Mouse (Mus musculus): ENCODE data around the gene Plxnb1. TPM values are rescaled to one million over a fixed set of nuclear protein-coding genes. Genes with fewer than 3 reads are reported as not detected.

The Plxnb1 gene
- polyA plus RNA-seq, 2 experiments = 8.2 to 31.0 TPM

DNA sequence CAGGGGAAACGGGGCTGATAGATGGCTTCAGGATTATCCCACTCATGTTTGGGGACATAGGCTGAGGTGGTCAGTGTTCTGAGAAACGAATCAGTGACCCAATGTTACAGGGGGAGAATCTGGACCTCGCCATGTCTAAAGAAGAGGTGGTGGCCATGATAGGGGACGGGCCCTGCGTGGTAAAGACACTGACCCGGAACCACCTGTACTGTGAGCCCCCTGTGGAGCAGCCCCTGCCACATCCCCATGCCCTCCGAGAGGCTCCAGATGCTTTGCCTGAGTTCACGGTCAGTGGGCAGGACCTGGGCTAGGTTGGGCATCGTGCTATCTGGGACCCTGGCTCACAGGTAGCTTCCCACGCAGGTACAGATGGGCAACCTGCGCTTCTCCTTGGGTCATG is 15.1 kb downstream of the Plxnb1 start:
- Histone ChIP-seq H3K4me2 (replicated peaks; ENCODE audit: low read depth, low read length, severe bottlenecking) (no peak overlapping the region), H3K9ac (ENCODE audit: low read depth, low read length, severe bottlenecking) (no peak overlapping the region), H3K4me3 (replicated peaks; ENCODE audit: low read length) (no peak overlapping the region), H3K27me3 (ENCODE audit: control insufficient read depth, insufficient read depth, low read length) (no peaks in the 10 kb centered on the region), H3K4me1 (ENCODE audit: control insufficient read depth, insufficient read depth, low read length) (no peaks in the 10 kb centered on the region), H3K36me3 (ENCODE audit: control insufficient read depth, insufficient read depth, low read length) (peaks cover 97% of the 10 kb centered on the region), H3K9me3 (ENCODE audit: control insufficient read depth, low read length) (no peaks in the 10 kb centered on the region), H3K27ac (replicated peaks; ENCODE audit: low read depth, low read length) (no peak overlapping the region)
- TF ChIP-seq POLR2A (IDR thresholded peaks at IDR 0.05; ENCODE audit: borderline replicate concordance, extremely low read depth, insufficient read depth, insufficient read length) = no peak
- WGBS = 90% methylated on average over 11 of the region's 11 CpGs
- no peak for DNase-seq (ENCODE audit: low spot score)
- no peak for ATAC-seq (ENCODE audit: low FRiP score, low read depth)

DNA sequence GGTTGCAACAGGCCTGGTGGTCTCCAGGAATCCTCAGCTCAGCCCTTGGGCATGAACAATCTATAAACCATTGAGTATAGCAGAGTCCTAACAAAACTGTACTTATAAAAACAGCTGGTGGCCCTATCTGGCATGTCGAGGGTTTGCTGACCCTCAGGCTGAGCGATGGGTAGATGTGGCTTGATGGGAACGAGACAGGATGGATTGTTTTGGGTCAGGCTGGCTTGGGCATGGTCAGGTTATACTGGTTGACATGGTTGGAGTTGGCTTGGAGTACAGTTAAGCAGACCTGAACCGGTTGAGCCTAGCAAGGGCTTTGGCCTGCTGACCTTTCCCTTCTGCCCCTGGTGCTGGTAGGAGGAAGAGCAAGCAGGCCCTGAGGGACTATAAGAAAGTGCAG is 15.9 kb downstream of the Plxnb1 start:
- DNase-seq (ENCODE audit: low spot score) (no peak), ATAC-seq (ENCODE audit: low FRiP score, low read depth) (no peak)
- no peak for TF ChIP-seq POLR2A (IDR thresholded peaks at IDR 0.05; ENCODE audit: borderline replicate concordance, extremely low read depth, insufficient read depth, insufficient read length)
- no peaks in the 10 kb centered on the region for H3K4me1 ChIP-seq (ENCODE audit: control insufficient read depth, insufficient read depth, low read length)
- H3K9me3 ChIP-seq (ENCODE audit: control insufficient read depth, low read length) = no peaks in the 10 kb centered on the region
- H3K36me3 ChIP-seq (ENCODE audit: control insufficient read depth, insufficient read depth, low read length) = peaks cover 97% of the 10 kb centered on the region
- no peak overlapping the region for H3K27ac ChIP-seq (replicated peaks; ENCODE audit: low read depth, low read length)
- no peak overlapping the region for H3K4me3 ChIP-seq (replicated peaks; ENCODE audit: low read length)
- 80% methylated on average over 4 of the region's 4 CpGs for WGBS
- no peak overlapping the region for H3K9ac ChIP-seq (ENCODE audit: low read depth, low read length, severe bottlenecking)
- no peaks in the 10 kb centered on the region for H3K27me3 ChIP-seq (ENCODE audit: control insufficient read depth, insufficient read depth, low read length)
- no peak overlapping the region for H3K4me2 ChIP-seq (replicated peaks; ENCODE audit: low read depth, low read length, severe bottlenecking)

DNA sequence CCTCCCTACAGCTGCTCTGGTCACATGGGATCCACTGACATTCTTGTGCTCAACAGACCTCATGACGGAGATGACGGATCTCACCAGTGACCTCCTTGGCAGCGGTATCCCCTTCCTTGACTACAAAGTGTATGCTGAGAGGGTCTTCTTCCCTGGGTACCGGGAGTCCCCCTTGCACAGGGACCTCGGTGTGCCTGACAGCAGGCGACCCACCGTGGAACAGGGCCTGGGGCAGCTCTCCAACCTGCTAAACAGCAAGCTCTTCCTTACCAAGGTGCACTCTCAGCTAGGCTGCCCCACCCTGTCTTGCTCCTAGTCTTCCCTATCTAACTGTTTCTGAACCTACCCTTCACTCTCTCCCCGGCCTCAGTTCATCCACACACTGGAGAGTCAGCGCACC is 16.4 kb downstream of the Plxnb1 start:
- no peak overlapping the region for H3K4me2 ChIP-seq (replicated peaks; ENCODE audit: low read depth, low read length, severe bottlenecking)
- peaks cover 97% of the 10 kb centered on the region for H3K36me3 ChIP-seq (ENCODE audit: control insufficient read depth, insufficient read depth, low read length)
- H3K4me3 ChIP-seq (replicated peaks; ENCODE audit: low read length) = no peak overlapping the region
- H3K4me1 ChIP-seq (ENCODE audit: control insufficient read depth, insufficient read depth, low read length) = no peaks in the 10 kb centered on the region
- WGBS = 93% methylated on average over 9 of the region's 9 CpGs
- no peak overlapping the region for H3K9ac ChIP-seq (ENCODE audit: low read depth, low read length, severe bottlenecking)
- no peak for TF ChIP-seq POLR2A (IDR thresholded peaks at IDR 0.05; ENCODE audit: borderline replicate concordance, extremely low read depth, insufficient read depth, insufficient read length)
- no peaks in the 10 kb centered on the region for H3K27me3 ChIP-seq (ENCODE audit: control insufficient read depth, insufficient read depth, low read length)
- DNase-seq (ENCODE audit: low spot score) = no peak
- H3K27ac ChIP-seq (replicated peaks; ENCODE audit: low read depth, low read length) = no peak overlapping the region
- ATAC-seq (ENCODE audit: low FRiP score, low read depth) = no peak
- H3K9me3 ChIP-seq (ENCODE audit: control insufficient read depth, low read length) = no peaks in the 10 kb centered on the region

DNA sequence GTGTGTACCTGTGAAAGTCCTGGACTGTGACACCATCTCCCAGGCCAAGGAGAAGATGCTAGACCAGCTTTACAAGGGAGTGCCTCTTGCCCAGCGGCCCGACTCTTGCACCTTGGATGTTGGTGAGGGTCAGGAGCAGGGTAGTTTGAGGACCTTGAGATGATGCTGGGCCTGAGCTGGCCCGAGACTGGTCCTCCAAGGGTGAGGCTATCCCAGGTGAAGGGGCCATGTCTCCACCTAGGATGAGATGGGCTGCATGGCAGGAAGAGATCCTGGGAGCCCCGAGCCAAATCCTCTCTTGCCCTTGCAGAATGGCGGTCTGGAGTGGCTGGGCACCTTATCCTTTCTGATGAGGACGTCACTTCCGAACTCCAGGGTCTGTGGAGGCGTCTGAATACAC is 18.1 kb downstream of the Plxnb1 start:
- no peak for TF ChIP-seq POLR2A (IDR thresholded peaks at IDR 0.05; ENCODE audit: borderline replicate concordance, extremely low read depth, insufficient read depth, insufficient read length)
- H3K36me3 ChIP-seq (ENCODE audit: control insufficient read depth, insufficient read depth, low read length) = peaks cover 100% of the 10 kb centered on the region

DNA sequence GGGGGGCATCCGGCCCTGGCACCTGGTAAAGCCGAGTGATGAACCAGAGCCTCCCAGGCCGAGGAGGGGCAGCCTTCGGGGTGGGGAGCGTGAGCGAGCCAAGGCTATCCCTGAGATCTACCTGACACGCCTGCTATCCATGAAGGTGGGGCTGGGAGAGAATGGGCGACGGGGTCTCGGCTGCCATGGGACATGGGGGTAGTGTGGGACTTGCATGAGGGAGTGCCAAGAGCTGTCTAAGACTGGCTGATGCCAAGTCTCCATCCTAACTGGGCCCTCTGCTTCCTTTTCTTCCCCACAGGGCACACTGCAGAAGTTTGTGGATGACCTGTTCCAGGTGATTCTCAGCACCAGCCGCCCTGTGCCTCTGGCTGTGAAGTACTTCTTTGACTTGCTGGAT is 19.1 kb downstream of the Plxnb1 start:
- no peak for TF ChIP-seq POLR2A (IDR thresholded peaks at IDR 0.05; ENCODE audit: borderline replicate concordance, extremely low read depth, insufficient read depth, insufficient read length)
- no peak overlapping the region for H3K9ac ChIP-seq (ENCODE audit: low read depth, low read length, severe bottlenecking)
- DNase-seq (ENCODE audit: low spot score) (no peak), ATAC-seq (ENCODE audit: low FRiP score, low read depth) (no peak)
- no peak overlapping the region for H3K4me2 ChIP-seq (replicated peaks; ENCODE audit: low read depth, low read length, severe bottlenecking)
- 93% methylated on average over 11 of the region's 11 CpGs for WGBS
- H3K36me3 ChIP-seq (ENCODE audit: control insufficient read depth, insufficient read depth, low read length) = peaks cover 99% of the 10 kb centered on the region
- no peaks in the 10 kb centered on the region for H3K9me3 ChIP-seq (ENCODE audit: control insufficient read depth, low read length)
- no peak overlapping the region for H3K4me3 ChIP-seq (replicated peaks; ENCODE audit: low read length)
- H3K4me1 ChIP-seq (ENCODE audit: control insufficient read depth, insufficient read depth, low read length) = no peaks in the 10 kb centered on the region
- H3K27me3 ChIP-seq (ENCODE audit: control insufficient read depth, insufficient read depth, low read length) = no peaks in the 10 kb centered on the region
- no peak overlapping the region for H3K27ac ChIP-seq (replicated peaks; ENCODE audit: low read depth, low read length)

More for the DNA sequence above, 18.1 kb downstream of the Plxnb1 start:
- Histone ChIP-seq H3K27ac (replicated peaks; ENCODE audit: low read depth, low read length) (no peak overlapping the region), H3K4me3 (replicated peaks; ENCODE audit: low read length) (no peak overlapping the region), H3K9me3 (ENCODE audit: control insufficient read depth, low read length) (no peaks in the 10 kb centered on the region), H3K27me3 (ENCODE audit: control insufficient read depth, insufficient read depth, low read length) (no peaks in the 10 kb centered on the region), H3K9ac (ENCODE audit: low read depth, low read length, severe bottlenecking) (no peak overlapping the region), H3K4me2 (replicated peaks; ENCODE audit: low read depth, low read length, severe bottlenecking) (no peak overlapping the region), H3K4me1 (ENCODE audit: control insufficient read depth, insufficient read depth, low read length) (no peaks in the 10 kb centered on the region)
- ATAC-seq (ENCODE audit: low FRiP score, low read depth) (no peak), DNase-seq (ENCODE audit: low spot score) (no peak)
- WGBS = 89% methylated on average over 8 of the region's 8 CpGs

DNA sequence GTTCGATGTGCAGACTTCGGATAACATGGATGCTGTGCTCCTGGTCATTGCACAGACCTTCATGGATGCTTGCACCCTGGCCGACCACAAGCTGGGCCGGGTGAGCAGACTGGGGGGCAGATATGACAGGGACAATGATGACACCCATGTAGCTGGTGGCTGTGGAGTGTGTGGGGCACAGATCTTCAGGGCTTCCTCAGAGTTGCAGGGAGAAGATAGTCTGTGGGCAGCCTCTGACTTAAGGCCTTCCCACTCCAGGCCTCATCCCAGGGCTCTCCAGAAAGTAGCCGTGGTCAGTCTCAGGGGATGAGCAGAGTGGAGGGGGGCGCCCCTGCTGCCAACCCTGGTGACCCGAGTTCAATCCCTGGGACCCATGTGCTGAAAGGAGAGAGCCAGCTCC is 19.7 kb downstream of the Plxnb1 start:
- Histone ChIP-seq H3K9ac (ENCODE audit: low read depth, low read length, severe bottlenecking) (no peak overlapping the region), H3K36me3 (ENCODE audit: control insufficient read depth, insufficient read depth, low read length) (peaks cover 97% of the 10 kb centered on the region), H3K4me2 (replicated peaks; ENCODE audit: low read depth, low read length, severe bottlenecking) (no peak overlapping the region), H3K27ac (replicated peaks; ENCODE audit: low read depth, low read length) (no peak overlapping the region), H3K4me1 (ENCODE audit: control insufficient read depth, insufficient read depth, low read length) (no peaks in the 10 kb centered on the region), H3K4me3 (replicated peaks; ENCODE audit: low read length) (no peak overlapping the region), H3K27me3 (ENCODE audit: control insufficient read depth, insufficient read depth, low read length) (no peaks in the 10 kb centered on the region), H3K9me3 (ENCODE audit: control insufficient read depth, low read length) (no peaks in the 10 kb centered on the region)
- no peak for TF ChIP-seq POLR2A (IDR thresholded peaks at IDR 0.05; ENCODE audit: borderline replicate concordance, extremely low read depth, insufficient read depth, insufficient read length)
- DNase-seq (ENCODE audit: low spot score) (no peak), ATAC-seq (ENCODE audit: low FRiP score, low read depth) (no peak)
- WGBS = 89% methylated on average over 7 of the region's 7 CpGs

All from limb, embryonic 14.5 days (tissue).